Mouse (Mus musculus): ENCODE results near the gene Tmem175. TPM values are rescaled to one million over a fixed set of nuclear protein-coding genes. Genes with fewer than 3 reads are reported as not detected.

The Tmem175 gene
- 3.0 TPM in 2 replicates for polyA plus RNA-seq (2012)

DNA sequence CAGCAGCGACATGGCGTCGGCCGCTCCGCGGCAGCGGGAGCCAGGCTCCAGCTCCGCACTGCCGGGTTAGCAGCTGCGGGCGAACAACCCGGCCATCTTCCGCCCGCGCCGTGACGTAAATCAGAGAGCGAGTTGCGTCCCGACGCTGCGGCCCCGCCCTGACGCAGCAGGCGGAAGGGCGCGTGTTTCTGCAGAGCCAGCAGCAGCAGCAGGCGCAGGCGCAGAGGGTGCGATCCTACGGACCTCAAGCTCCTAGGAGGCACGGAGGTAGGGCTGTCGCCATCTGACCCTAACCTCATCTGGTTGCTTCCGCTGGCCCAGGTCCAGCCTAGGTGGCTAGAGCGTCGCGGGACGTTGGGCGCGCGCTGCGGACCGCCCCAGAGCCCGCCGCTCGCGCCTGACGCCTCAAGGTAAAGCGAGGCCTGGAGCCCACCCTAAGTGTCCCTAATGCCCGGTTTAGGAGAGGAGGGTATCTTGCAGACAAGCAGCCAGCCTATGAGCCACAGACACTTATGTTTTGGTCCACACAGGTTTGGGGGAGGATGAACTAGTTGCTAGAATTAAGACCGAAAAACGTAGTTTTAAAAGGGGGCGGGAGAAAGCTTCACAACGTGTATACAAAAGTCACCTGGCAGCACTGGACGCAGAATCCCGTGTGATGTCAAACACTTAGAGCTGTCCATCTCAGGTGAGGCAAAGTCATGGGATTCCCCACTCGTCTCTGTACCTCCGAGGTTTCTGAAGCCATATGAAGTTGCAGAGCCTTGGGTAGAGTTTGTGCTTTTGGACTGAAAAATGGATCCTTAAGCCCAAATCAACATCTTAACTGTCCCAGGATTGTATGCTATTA, at the start of gene Tmem175, which contains the start of gene Gak:
TSS of gene Tmem175 (plus strand) at position 137 of the 850 bp plus-strand sequence.
TSS of gene Gak (minus strand) at position 122 of the 850 bp plus-strand sequence.

GRCm38 (mm10) chr5:108659698-108660631, 30.4 kb downstream of the Tmem175 start, which contains the start of gene Idua:
Gene Idua, plus strand, starts transcription at chr5:108660331.

DNA sequence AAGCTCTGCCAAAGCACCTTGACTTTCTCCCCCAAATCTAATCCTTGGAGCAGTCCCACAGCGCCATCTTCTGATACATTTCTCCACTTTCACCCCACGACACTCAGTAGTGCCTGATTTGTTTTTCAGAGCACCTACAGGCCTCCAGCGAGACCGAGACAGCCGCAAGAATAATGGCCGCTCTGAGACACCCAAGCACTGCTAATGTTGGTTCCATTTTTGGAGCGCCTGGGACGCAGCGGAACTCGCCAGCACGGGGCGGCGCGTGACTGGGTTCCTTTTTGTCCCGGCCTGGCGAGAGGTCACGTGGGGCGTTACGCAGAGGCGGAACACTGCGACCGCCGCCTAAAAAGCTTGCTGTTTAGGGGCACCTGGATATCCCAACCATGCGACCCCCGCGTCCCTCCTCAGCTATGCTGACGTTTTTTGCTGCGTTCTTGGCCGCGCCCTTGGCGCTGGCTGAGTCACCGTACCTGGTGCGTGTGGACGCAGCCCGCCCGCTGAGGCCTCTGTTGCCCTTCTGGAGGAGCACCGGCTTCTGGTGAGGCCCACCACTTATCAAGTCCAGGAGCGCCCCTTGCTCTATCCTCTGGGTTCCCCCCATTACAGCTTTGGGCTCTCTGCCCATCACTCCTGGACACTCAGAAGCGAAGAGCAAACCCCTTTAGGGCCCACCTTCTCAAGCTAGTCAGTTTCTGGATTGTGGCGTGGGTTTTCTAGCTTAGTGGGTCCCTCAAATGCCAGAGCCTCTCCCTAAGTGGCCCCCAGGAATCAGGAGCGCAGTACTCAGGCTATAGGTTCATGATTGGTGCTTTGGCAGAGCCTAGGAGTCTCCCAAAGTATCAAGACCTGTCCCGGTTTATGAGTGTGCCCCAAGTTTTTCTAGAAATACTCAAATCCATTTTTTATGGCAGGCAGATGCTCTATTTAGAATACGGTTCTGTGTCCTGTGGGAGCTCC, 39.7 kb downstream of the Tmem175 start, which contains the start of gene Dgkq:
TSS of gene Dgkq (minus strand) at position 696 of the 960 bp plus-strand sequence.

DNA sequence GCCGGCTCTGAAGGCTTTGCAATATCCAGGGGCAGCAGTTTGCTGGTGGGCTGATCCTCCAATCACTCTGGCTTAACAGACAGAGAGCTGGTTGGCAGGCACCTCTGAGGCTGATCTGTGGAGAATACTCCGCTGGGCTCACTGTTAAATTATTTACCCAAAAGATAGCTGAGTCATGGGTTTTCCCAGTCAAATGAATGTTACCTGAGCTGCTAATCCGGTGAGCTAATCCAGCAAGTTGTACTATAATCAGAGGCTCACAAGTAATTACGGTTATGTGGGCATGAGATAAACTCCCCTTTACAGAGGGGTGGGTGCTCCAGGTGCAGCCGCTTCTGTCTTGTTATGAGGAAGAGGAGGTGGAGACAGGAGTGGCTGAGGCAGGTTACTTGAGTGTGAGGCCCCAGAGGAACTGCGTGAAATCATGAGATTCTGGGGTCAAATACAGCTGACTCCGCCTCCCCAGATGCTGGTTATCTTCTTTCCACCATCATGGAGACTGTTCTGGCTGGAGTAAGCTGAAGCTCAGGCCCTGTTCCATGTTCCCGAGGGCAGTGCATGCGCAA, 45.8 kb downstream of the Tmem175 start, which contains the start of gene Slc26a1:
TSS of gene Slc26a1 (minus strand) at position 319 of the 566 bp plus-strand sequence.

GRCm38 (mm10) chr5:108692271-108692670, 62.7 kb downstream of the Tmem175 start, which contains the start of gene Fgfrl1:
Gene Fgfrl1, plus strand, starts transcription at chr5:108692382.

Other genes with a start within 250 kb of the Tmem175 start
- not detected in 2 replicates for gene Pde6b, start 241.4 kb upstream of the Tmem175 start, polyA plus RNA-seq (2012)
- 67.1 and 69.6 TPM in 2 replicates for gene Atp5k, start 195.3 kb upstream of the Tmem175 start, polyA plus RNA-seq (2012)
- 0.47 and 0.74 TPM in 2 replicates for gene Mfsd7a, start 180.9 kb upstream of the Tmem175 start, polyA plus RNA-seq (2012)
- gene Pcgf3, start 168.5 kb upstream of the Tmem175 start, polyA plus RNA-seq (2012): 14.4 and 17.1 TPM in 2 replicates
- 0.05 and 0.08 TPM in 2 replicates for gene Cplx1, start 79.7 kb upstream of the Tmem175 start, polyA plus RNA-seq (2012)
- gene Gak, start within 50 bp of the Tmem175 start, polyA plus RNA-seq (2012): 70.5 and 73.6 TPM in 2 replicates
- gene Idua, start 30.6 kb downstream of the Tmem175 start, polyA plus RNA-seq (2012): 18.4 and 18.8 TPM in 2 replicates
- gene Dgkq, start 39.9 kb downstream of the Tmem175 start, polyA plus RNA-seq (2012): 5.0 and 5.7 TPM in 2 replicates
- gene Slc26a1, start 45.8 kb downstream of the Tmem175 start, polyA plus RNA-seq (2012): 0.82 and 1.1 TPM in 2 replicates
- 7.6 and 12.5 TPM in 2 replicates for gene Fgfrl1, start 62.6 kb downstream of the Tmem175 start, polyA plus RNA-seq (2012)
- not detected in 2 replicates for gene Rnf212, start 145.2 kb downstream of the Tmem175 start, polyA plus RNA-seq (2012)
- gene Tmed11, start 165.6 kb downstream of the Tmem175 start, polyA plus RNA-seq (2012): not detected in 2 replicates
- gene Vmn2r8, start 179.1 kb downstream of the Tmem175 start, polyA plus RNA-seq (2012): not detected in 2 replicates
- 0.01 TPM in 1 of 2 replicates, not detected in the other for gene Vmn2r9, start 222.8 kb downstream of the Tmem175 start, polyA plus RNA-seq (2012)